Mouse (Mus musculus) CH12.LX (cell line): Measurements from ENCODE around the gene Fam114a1. TPM values are rescaled to one million over a fixed set of nuclear protein-coding genes. Genes with fewer than 3 reads are reported as not detected.

Experiments used
- DNase-seq: peaks from one replicate; pipeline ENCODE4 v3.0.0-alpha.2; 2013; ENCODE audit errors: extremely low read depth
- H3K27ac ChIP-seq: 2 replicates; pipeline ENCODE4 v1.5.1; 2012; ENCODE audit warnings: low read depth, mild to moderate bottlenecking, control low read depth, moderate library complexity; ENCODE audit not compliant: insufficient read depth
- H3K27me3 ChIP-seq: replicated peaks from 2 replicates; pipeline ENCODE3; 2012; ENCODE audit warnings: inconsistent platforms
- H3K36me3 ChIP-seq, 2 experiments: replicated peaks in 1 of 2; 2 replicates each; pipeline versions ENCODE3 to v1.6.1; 2012; ENCODE audit warnings: inconsistent platforms in 1 of 2, low read length in 1 of 2, mild to moderate bottlenecking in 1 of 2, mixed read lengths in 1 of 2, moderate library complexity in 1 of 2; ENCODE audit not compliant: control insufficient read depth in 1 of 2, insufficient read depth in 1 of 2
- H3K4me1 ChIP-seq, 2 experiments: 2 replicates each; pipeline ENCODE4 v1.6.1; 2012; ENCODE audit warnings: inconsistent platforms in 1 of 2, moderate library complexity in 1 of 2; ENCODE audit not compliant: insufficient read depth in 2 of 2, control insufficient read depth in 1 of 2
- H3K4me2 ChIP-seq: 2 replicates; pipeline ENCODE4 v1.6.1; 2012; ENCODE audit warnings: low read depth, mild to moderate bottlenecking, control low read depth; ENCODE audit not compliant: poor library complexity, insufficient read depth, severe bottlenecking
- H3K4me3 ChIP-seq, 3 experiments: fragments of 150-350 bp in 1 of 3; sonication (generic) in 1 of 3; replicated peaks in 1 of 3; 2 replicates each; pipeline versions ENCODE3 to v1.5.1; 2011 to 2012; ENCODE audit warnings: low read depth in 2 of 3, low read length in 2 of 3, mild to moderate bottlenecking in 2 of 3, moderate library complexity in 2 of 3, control low read depth in 1 of 3, improper control_type of control experiment in 1 of 3, inconsistent platforms in 1 of 3, mixed read lengths in 1 of 3; ENCODE audit not compliant: poor library complexity in 1 of 3
- H3K79me2 ChIP-seq: replicated peaks from 2 replicates; pipeline ENCODE4 v1.6.1; 2012; ENCODE audit warnings: mild to moderate bottlenecking, moderate library complexity; ENCODE audit not compliant: control insufficient read depth, poor library complexity, insufficient read depth, severe bottlenecking; ENCODE audit errors: extremely low read depth
- H3K9ac ChIP-seq: 2 replicates; pipeline ENCODE4 v1.6.1; 2012; ENCODE audit warnings: low read depth, mild to moderate bottlenecking, control low read depth, moderate library complexity; ENCODE audit not compliant: insufficient read depth
- H3K9me3 ChIP-seq: replicated peaks from 2 replicates; pipeline ENCODE3; 2012; ENCODE audit warnings: low read length, inconsistent platforms, mixed read lengths
- BHLHE40 ChIP-seq: IDR thresholded peaks from 2 replicates; pipeline ENCODE4 v1.6.1; 2011; ENCODE audit warnings: mild to moderate bottlenecking, low read depth, low read length, improper control_type of control experiment
- CHD1 ChIP-seq: IDR thresholded peaks from 2 replicates; pipeline ENCODE4 v1.6.1; 2012; ENCODE audit warnings: low read depth, low read length, improper control_type of control experiment, inconsistent platforms
- CHD2 ChIP-seq: IDR thresholded peaks from 2 replicates; pipeline ENCODE4 v1.6.1; 2011; ENCODE audit warnings: low read length, improper control_type of control experiment
- CTCF ChIP-seq, 2 experiments: IDR thresholded peaks in 1 of 2; conservative IDR thresholded peaks in 1 of 2; 2 replicates each; pipeline ENCODE4 v1.5.1; 2011 to 2012; ENCODE audit warnings: low read depth in 2 of 2, low read length in 2 of 2, improper control_type of control experiment in 1 of 2, inconsistent platforms in 1 of 2, mild to moderate bottlenecking in 1 of 2, moderate library complexity in 1 of 2
- ELF1 ChIP-seq: IDR thresholded peaks from 2 replicates; pipeline ENCODE4 v1.6.1; 2014; ENCODE audit warnings: low read depth, mild to moderate bottlenecking, inconsistent platforms, low read length, improper control_type of control experiment
- EP300 ChIP-seq: IDR thresholded peaks from 2 replicates; pipeline ENCODE4 v1.6.1; 2011; ENCODE audit warnings: low read length, improper control_type of control experiment
- IRF4 ChIP-seq: IDR thresholded peaks from 2 replicates; pipeline ENCODE4 v1.6.1; 2014; ENCODE audit warnings: low read depth, mild to moderate bottlenecking, inconsistent platforms, low read length, improper control_type of control experiment
- JUN ChIP-seq: IDR thresholded peaks from 2 replicates; pipeline ENCODE4 v1.6.1; 2011; ENCODE audit warnings: low read depth, mild to moderate bottlenecking, low read length, improper control_type of control experiment, moderate library complexity; ENCODE audit not compliant: insufficient read depth
- JUND ChIP-seq: conservative IDR thresholded peaks from 2 replicates; pipeline ENCODE4 v1.6.1; 2011; ENCODE audit warnings: low read depth, low read length, improper control_type of control experiment
- KAT2A ChIP-seq: IDR thresholded peaks from 2 replicates; pipeline ENCODE4 v1.6.1; 2012; ENCODE audit warnings: low read length, improper control_type of control experiment, inconsistent platforms; ENCODE audit not compliant: insufficient replicate concordance
- MAFK ChIP-seq: IDR thresholded peaks from 2 replicates; pipeline ENCODE4 v1.6.1; 2011; ENCODE audit warnings: low read length, improper control_type of control experiment; ENCODE audit not compliant: insufficient replicate concordance
- MAZ ChIP-seq: IDR thresholded peaks from 2 replicates; pipeline ENCODE4 v1.6.1; 2012; ENCODE audit warnings: low read depth, mild to moderate bottlenecking, inconsistent platforms, low read length, improper control_type of control experiment, moderate library complexity
- MEF2A ChIP-seq: IDR thresholded peaks from 2 replicates; pipeline ENCODE4 v1.6.1; 2014; ENCODE audit warnings: low read depth, mild to moderate bottlenecking, inconsistent platforms, low read length, improper control_type of control experiment, borderline replicate concordance
- MYC ChIP-seq: IDR thresholded peaks from 2 replicates; pipeline ENCODE4 v1.6.1; 2011; ENCODE audit warnings: low read depth, mild to moderate bottlenecking, improper control_type of control experiment, low read length
- PAX5 ChIP-seq: IDR thresholded peaks from 2 replicates; pipeline ENCODE4 v1.6.1; 2012; ENCODE audit warnings: low read length, inconsistent platforms, mixed read lengths
- POLR2AphosphoS2 ChIP-seq: IDR thresholded peaks from 2 replicates; pipeline ENCODE4 v1.6.1; 2011; ENCODE audit warnings: low read depth, low read length, improper control_type of control experiment
- RAD21 ChIP-seq: IDR thresholded peaks from 2 replicates; pipeline ENCODE4 v1.6.1; 2011; ENCODE audit warnings: low read depth, mild to moderate bottlenecking, low read length, improper control_type of control experiment, moderate library complexity
- RCOR1 ChIP-seq: conservative IDR thresholded peaks from 2 replicates; pipeline ENCODE4 v1.6.1; 2012; ENCODE audit warnings: low read depth, mild to moderate bottlenecking, inconsistent platforms, low read length, improper control_type of control experiment
- USF1 ChIP-seq: IDR thresholded peaks from 2 replicates; pipeline ENCODE4 v1.6.1; 2014; ENCODE audit warnings: low read depth, mild to moderate bottlenecking, inconsistent platforms, low read length, improper control_type of control experiment
- ZC3H11A ChIP-seq: IDR thresholded peaks from 2 replicates; pipeline ENCODE4 v1.6.1; 2012; ENCODE audit warnings: low read depth, mild to moderate bottlenecking, inconsistent platforms, low read length, improper control_type of control experiment
- ZKSCAN1 ChIP-seq: IDR thresholded peaks from 2 replicates; pipeline ENCODE4 v1.6.1; 2012; ENCODE audit warnings: low read depth, inconsistent platforms, low read length, improper control_type of control experiment, borderline replicate concordance
- dilution Hi-C: fragments of 300-500 bp; cut with MboI; formaldehyde crosslinking; loops from 2 replicates; pipeline ENCODE4 v1.14.3; 2020; ENCODE audit warnings: low sequenced_read_pairs; ENCODE audit not compliant: extremely low pct_unique_long_range_greater_than_20kb, extremely low pct_ligation_motif_present
- in situ Hi-C: fragments of 300-500 bp; cut with MboI; formaldehyde crosslinking; loops from 3 replicates; pipeline ENCODE4 v1.14.3; 2019; ENCODE audit warnings: low sequenced_read_pairs, low pct_ligation_motif_present, low pct_unique_long_range_greater_than_20kb, mixed read lengths
- polyA plus RNA-seq: library from polyadenylated mRNA; unstranded; fragments of >175 nt; gene quantifications from 2 replicates; pipeline ENCODE4 v1.2.1, GENCODE M21; 2012; ENCODE audit warnings: low read depth; ENCODE audit not compliant: insufficient read length
- total RNA-seq, 2 experiments: library from RNA; depleted of rRNA; stranded (reverse); fragments of 300-350 nt in 1 of 2; fragments of >200 nt in 1 of 2; gene quantifications; 2 replicates each; pipeline ENCODE4 v1.2.3; 2012 to 2014

Fam114a1 gene
- total and polyA plus RNA-seq, 3 experiments = 0.12 to 0.47 (median 0.27) TPM

GRCm38 (mm10) chr5:64960857-64961391 is 8.9 kb upstream of the Fam114a1 start:
- Histone ChIP-seq H3K27me3 (no peaks in the 10 kb centered on the region), H3K4me2 (peak overlapping the region; percentile 85), H3K9ac (no peak overlapping the region), H3K27ac (no peak overlapping the region), H3K9me3 (no peaks in the 10 kb centered on the region), H3K4me1 (peaks cover 5 to 35% of the 10 kb centered on the region in 2 experiments), H3K4me3 (peak overlapping the region; percentile 0 to 52 (median 19)), H3K36me3 (no peaks in the 10 kb centered on the region), H3K79me2 (no peaks in the 10 kb centered on the region)
- in situ Hi-C loops (no loop called here), dilution Hi-C loops (no loop called here)
- TF ChIP-seq MAFK (no peak), RCOR1 (no peak), IRF4 (peak; percentile 28; the same call in 1 of the 2 replicates), USF1 (peak; percentile 33), BHLHE40 (peak; percentile 22), RAD21 (no peak), EP300 (peak; percentile 37; the same call in 1 of the 2 replicates)
- DNase-seq = peak; percentile 72

GRCm38 (mm10) chr5:64963271-64963670 is 6.6 kb upstream of the Fam114a1 start:
- H3K9me3 ChIP-seq = no peaks in the 10 kb centered on the region
- in situ Hi-C loops = no loop called here

More at GRCm38 (mm10) chr5:64963271-64963670, 6.6 kb upstream of the Fam114a1 start:
- TF ChIP-seq JUND (no peak), PAX5 (no peak), ZKSCAN1 (no peak), CHD1 (no peak), RCOR1 (no peak), CTCF (conservative IDR thresholded peaks at IDR 0.05 in 1 of 2, IDR thresholded peaks at IDR 0.05 in 1 of 2; ENCODE audit: low read depth in 2 of 2, low read length in 2 of 2) (no peak), EP300 (no peak), MYC (no peak), JUN (no peak), IRF4 (no peak), CHD2 (no peak), ELF1 (no peak), MAZ (no peak), POLR2AphosphoS2 (no peak), KAT2A (no peak), MEF2A (no peak), ZC3H11A (no peak), BHLHE40 (no peak)
- Histone ChIP-seq H3K9ac (no peak overlapping the region), H3K27ac (no peak overlapping the region), H3K4me3 (no peak overlapping the region), H3K79me2 (no peaks in the 10 kb centered on the region), H3K27me3 (no peaks in the 10 kb centered on the region), H3K4me1 (peaks cover 5 to 22% of the 10 kb centered on the region in 2 experiments), H3K4me2 (no peak overlapping the region), H3K36me3 (no peaks in the 10 kb centered on the region)
- dilution Hi-C loops = no loop called here
- DNase-seq = no peak
